Mouse (Mus musculus) mouse trophoblast stem cell (cell line): Measurements from ENCODE around the gene Nudt15.

Experiments
- in situ Hi-C, 2 experiments: fragments of 300-500 bp; cut with MseI, MboI; formaldehyde crosslinking; loops; 2 replicates in 1 of 2; 3 replicates in 1 of 2; pipeline ENCODE4 v1.15.1; 2025

Nudt15 gene

DNA sequence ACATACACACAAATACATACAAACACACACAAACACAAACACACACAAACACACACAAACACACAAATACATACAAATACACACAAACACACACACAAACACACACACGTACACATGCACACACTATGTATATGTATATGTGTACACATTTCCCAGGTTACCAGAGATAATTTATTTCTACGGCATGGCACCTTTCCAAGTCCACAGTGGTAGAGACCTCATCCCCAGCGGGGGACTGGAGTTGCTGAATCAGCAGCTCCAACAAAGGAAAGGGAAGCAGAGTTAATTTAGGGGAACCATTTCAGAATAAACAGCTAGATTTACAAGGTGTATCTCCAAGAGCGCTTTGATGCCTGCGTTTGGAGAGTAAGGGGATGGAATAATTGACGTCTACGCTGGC, 75.8 kb downstream of the Nudt15 start:
- in situ Hi-C loops: no loop called here

DNA sequence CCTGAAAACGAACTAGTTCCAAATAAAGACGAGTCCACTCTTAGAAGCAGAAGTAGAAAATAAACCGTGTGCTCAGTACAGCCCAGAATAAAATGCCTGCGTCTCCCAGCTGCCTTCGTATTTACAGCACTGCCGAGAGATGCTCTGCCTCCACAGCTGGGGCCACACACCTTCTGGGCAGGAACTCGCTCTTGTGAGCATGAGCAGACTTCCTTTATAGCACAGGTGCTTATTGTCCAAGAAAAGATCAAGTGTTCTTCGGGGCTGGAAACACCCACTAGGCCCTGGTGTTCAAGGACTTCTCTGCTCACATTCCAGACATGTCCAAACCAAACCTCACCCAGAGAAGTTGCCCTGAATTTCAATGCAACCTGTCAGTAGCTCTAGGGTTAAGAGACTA, 77.4 kb downstream of the Nudt15 start:
- in situ Hi-C loops: no loop called here

- in situ Hi-C loops: no loop called here
Observed at GRCm38 (mm10) chr14:73469506-73469905, 78.5 kb downstream of the Nudt15 start.
